Mouse (Mus musculus) olfactory bulb, adult 2 months (tissue): ENCODE data around the gene Fzr1.

Source experiments
- CTCF ChIP-seq: fragments of 200-500 bp; IDR thresholded peaks from 2 replicates; pipeline ENCODE4 v1.5.1; 2012; ENCODE audit warnings: low read depth, mild to moderate bottlenecking, low read length, moderate library complexity; ENCODE audit not compliant: insufficient read depth
- POLR2A ChIP-seq: fragments of 200-500 bp; IDR thresholded peaks from 2 replicates; pipeline ENCODE4 v1.6.1; 2012; ENCODE audit warnings: mild to moderate bottlenecking, low read depth, low read length, moderate library complexity; ENCODE audit not compliant: insufficient read depth

- TF ChIP-seq CTCF (no peak), POLR2A (no peak)
Measured at GRCm38 (mm10) chr10:81395865-81396264, 17.5 kb upstream of the Fzr1 start.
